Mouse (Mus musculus): ENCODE measurements at regions not wholly inside any gene's neighbourhood (a gene's known extent, or its start where the extent isn't known, plus 50 kb on each side); places are given as distances from the start of the nearest gene placed in this dataset.
"Not testable (repeated sequence)": the region's sequence is repeated elsewhere in the genome, so short reads cannot be mapped to it uniquely, and the experiment has no call there.

DNA sequence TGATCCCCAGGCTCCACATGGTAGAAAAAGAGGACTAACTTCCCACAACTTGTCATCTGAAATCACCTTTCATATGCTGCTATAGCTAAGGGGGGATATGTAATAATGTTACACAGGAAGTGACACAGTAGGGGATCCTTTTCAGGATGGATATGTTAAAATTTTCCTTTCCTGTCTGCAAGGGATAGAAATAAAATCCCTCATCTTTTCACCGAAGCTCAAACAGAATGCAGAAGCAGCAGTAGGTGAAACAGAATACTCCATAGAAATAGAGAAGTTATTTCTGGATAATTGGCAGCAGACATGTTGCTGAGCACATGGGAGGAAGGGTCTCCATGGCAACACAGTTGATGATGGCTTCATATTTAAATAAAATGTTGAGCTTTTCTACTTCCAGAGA, 309.3 kb upstream of the Ercc4 start:
- DNase-seq (ENCODE audit: low spot score): no peak

DNA sequence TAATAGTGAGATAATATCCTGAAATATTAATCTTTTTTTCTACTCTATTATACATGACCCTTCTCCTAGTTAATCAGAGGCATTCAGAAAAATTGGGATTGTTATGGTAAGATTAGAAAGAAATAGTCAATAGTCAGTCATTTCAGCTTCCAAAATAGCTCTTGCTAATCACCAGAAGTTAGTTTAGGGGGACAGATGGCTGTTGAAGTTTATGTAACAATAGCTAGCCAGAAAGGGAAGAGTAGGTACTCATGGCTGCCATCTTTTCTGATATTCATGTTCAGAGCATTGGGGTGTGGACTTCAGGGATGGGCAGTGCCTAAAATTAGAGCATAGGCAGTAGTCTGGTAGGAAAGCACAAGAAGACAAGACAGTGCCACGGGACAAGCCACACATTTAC, 306.8 kb upstream of the Ercc4 start:
- no peak for DNase-seq (ENCODE audit: low spot score)

DNA sequence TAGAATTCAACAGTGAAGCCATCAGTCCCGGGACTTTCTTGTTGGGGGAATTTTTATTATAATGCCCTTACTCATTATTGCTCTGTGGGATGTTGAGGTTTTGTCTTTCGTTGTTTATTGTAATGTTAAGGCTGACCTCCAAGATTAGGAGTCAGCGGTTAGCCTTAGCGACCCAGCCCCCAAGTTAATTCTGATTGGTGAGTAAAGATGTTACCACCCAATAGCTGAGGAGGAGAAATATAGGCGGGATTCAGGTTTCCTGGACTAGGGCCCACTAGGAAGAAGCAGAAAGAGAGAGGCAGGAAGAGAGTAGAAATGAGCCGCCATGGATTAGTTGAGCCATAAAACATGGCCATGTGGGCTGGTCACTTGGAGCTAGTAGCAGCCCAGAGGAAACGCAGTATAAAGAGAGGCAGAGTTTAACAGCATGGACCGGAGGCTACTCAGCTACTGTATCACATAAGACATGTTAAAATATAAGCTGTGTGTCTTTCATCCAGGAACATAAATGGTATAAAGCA, 302.1 kb upstream of the Ercc4 start:
- no peak for DNase-seq (ENCODE audit: low spot score)

DNA sequence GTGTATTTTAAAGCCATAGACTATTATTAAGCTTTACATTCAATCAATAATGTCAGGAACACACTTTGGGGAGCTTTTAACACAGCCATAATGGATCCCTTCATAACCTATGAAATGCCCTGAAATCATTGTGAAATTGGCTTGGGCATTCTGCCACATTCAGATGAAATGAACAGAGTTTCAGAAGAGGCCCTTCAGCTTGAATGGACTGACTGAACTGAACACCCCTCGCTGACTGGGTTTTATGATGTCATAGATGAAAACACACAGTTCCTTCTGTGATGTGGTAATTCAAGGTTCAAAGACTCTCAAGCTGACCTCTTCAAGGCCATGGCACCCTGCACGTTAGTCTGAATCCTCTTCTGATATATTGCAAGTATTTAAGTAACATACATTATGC, 298.4 kb upstream of the Ercc4 start:
- no peak for DNase-seq (ENCODE audit: low spot score)

DNA sequence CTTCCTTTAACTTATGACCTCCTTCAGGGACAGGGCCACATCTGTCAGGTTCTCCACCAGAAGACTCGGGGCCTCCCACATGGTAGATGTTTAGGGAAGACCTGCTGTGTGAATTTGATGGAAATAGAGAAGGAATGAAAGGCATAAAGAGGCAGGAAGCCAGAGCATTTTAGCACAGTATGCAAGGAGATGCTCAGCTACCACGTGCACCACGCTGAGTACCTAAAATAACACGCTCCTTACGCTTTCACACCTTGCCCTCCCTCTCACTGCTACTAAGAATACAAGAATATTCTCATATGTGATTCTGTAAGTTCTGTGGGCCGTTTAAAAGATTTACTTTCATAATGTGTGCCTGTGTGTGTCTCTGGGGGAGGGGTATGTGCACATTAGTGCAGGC, 284.8 kb upstream of the Ercc4 start:
- no peak for DNase-seq (ENCODE audit: low spot score)

DNA sequence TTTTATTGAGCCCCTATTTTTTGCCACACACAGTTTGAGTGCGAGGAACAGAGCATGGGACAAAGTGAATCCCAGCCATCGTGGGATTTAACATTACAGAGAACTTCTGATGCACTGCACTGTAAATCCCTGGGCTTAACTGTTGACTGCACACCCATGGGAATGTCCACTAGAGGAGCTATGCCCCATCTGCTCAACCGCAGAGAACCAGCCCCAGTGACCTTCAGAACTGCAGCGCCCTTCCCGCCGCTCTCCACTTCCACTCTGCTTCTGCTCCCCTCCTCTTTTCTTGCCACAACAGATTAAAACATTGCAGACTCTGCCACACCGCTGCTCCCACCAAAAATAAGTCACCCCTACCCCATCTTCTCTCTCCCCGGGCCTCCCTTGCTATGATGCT, 283.3 kb upstream of the Ercc4 start:
- no peak for DNase-seq (ENCODE audit: low spot score)

DNA sequence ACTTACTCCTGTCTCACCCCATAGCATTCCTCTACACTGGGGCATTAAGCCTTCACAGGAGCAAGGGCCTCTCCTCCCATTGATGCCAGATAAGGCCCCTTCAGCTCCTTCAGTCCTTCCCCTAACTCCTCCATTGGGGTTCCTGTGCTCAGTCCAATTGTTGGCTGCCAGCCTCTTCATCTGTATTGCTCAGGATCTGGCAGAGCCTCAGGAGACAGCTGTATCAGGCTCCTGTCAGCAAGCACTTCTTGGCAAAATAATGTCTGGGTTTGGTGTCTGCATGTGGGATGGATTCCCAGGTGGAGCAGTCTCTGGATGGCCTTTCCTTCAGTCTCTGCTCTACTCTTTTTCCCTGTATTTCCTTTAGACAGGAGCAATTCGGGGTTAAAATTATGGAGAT, 278.2 kb upstream of the Ercc4 start:
- DNase-seq (ENCODE audit: low spot score): not testable (repeated sequence)

DNA sequence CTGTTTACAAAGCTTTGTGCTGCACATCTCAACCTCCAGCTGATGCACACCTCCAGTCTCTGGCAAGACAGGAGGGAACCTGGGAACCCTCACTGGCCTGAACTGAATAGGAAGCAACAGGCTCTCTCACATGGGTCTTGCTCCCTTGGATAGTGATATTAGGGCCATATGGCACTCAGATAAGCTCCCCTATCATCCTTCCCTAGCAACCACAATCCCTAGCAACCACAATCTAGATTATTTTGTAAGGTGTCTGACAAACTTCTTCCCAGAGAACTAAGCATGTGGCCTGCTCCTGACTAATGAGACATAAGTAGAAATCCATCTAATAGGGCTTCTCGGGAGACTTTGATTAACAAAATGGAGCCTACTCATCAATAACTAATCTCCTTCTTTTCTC, 253.1 kb upstream of the Ercc4 start:
- DNase-seq (ENCODE audit: low spot score): no peak

DNA sequence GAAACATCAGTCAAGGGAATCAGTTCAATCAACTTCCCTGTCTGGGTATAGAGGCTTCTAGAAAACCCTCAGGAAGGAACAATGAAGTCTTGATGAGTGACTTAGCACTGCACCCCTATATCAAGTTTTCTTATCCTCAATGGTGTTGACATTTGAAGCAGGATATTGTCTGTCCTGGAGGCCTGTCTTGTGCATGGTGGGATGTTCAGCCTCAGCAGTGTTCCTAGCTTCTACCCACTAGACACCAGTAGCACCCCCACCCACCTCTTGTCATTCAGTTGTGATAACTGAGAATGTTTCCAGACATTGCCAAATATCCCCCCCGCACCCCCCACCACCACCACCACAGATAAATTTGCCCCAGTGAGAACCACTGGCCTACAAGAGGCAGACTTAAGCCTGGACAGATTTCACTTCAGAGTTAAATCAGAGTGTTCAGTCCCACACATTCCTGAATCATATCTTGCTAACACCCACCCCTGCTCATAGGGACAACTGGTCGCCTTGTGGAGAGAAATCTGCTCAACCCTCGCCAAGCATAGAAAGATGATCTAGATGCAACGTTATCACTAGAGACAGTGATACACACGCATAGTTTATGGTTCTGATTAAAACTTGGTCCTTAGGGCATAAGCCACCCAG, 249.6 kb upstream of the Ercc4 start:
- DNase-seq (ENCODE audit: low spot score): no peak

DNA sequence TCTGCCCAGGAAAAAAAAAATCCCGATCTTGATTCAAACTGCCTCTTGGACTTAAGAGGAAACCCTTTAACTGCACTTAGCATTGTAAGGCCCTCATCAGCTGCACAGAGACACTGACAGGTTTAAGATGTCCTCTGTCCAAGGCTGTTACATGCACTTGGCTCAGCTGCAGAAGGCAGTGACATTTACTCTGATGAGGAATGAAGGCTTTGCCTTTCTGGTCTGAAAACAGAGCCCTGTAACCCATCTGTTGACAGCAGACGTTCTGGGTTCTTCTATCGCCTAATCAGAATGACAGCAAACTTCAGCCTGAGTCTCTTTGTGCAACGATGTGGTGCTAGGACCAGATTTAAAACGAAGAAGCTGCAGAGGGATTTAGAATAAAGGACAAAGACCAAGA, 246.9 kb upstream of the Ercc4 start:
- DNase-seq (ENCODE audit: low spot score): no peak

DNA sequence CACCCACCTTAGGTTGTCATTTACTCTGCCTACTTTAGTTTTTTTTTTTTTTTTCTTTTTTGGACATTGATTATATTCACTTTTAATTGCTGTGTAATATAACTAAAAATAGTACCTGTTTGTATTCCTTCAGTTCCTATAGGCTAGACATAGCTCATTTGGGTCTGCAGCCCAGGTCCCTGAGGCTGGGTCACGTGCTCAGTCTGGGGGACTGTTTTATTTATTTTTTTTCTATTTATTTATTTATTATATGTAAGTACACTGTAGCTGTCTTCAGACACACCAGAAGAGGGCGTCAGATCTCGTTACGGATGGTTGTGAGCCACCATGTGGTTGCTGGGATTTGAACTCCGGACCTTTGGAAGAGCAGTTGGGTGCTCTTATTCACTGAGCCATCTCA, 231.2 kb upstream of the Ercc4 start:
- not testable (repeated sequence) for DNase-seq (ENCODE audit: low spot score)

DNA sequence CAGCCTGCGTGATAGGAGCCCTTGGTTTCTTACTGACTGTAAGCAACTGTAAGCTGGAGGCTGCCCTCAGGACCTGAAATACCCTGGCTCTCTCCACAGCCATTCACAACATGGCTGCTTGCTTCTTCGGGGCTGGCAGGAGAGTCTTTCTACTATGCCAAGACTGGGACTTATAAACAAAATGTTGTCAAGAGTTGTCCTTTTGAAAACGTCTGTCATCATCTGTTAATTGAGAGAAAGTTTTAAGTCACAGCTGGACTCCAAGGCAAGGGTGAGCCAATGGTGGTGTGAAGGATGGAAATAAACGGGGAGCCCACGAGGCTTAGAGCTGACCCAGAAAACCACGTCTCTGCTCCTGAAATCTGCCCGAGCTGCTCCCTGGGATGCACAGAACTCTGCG, 229.5 kb upstream of the Ercc4 start:
- no peak for DNase-seq (ENCODE audit: low spot score)

DNA sequence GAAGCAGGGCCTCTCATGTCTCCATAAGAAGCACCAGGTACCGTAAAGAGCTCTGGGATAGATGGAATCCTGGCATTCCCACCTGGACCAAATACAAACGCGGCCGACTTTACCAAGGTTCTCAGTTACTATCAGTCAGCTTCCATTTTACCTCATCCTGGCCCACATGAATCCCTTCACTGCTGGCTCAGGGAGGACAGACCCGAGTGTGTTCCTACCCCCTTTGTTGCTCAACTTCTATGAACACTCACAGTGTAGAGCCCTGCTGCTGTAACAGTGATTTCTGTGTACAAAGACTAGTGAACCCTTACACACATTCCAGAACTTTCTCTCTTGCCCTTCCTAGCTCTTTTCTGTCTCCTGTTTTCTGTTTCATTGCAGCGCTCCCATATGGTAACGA, 229.0 kb upstream of the Ercc4 start:
- no peak for DNase-seq (ENCODE audit: low spot score)

DNA sequence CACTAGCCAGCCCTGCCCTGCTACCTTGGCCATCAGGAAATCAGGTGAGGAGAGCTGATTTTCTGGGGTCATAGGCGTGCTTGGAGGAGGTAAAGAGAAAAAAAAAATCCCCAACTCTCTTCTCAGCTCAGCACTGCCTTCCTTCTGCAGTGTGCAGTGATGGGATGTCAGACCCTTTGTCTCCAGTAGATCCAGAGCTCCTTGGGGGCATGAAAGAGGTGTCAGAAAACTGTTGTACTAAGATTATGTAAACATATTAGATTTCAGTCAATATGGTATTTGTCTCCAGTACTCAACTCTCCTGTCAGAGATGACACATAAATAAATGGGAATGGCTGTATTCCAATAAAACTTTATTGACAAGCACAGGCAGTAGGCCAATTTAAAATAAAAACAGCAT, 226.8 kb upstream of the Ercc4 start:
- DNase-seq (ENCODE audit: low spot score): no peak

DNA sequence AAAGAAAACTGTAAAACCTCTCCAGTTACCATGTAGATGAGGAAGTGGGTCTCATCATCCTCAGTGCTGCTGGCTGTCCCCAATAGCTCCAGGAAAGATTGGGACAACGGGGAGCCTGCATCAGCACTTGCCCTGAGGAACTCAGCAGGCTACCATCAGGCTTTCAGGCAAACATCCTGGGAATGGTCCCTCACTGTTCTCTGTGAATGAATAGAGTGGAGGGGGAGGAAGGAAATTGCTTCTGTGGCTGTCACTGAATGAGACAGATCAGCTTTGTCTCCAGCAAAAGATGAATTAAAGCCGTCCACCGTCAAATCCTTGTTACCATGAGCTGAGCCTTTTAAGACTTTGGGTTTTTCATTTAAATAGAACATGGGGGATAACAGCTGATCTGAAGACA, 224.9 kb upstream of the Ercc4 start:
- no peak for DNase-seq (ENCODE audit: low spot score)

DNA sequence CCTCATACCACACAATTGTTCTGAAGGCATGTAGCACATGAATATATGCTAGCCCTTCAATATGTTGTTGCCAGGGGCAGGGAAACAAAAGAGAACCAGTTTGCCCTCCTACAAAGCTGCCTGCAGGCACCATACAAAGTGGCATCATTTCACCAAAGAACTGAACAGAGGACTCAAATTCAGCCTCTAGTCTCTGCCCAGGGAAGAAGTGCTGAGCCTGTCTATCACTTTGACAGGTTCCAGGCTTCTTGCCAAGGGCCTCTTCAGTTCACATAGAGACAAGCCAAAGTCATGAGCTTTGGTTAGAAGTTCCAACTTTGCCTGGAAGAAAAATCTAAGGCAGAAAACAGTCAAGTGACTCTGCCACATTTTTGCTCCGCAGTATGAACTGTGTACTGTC, 223.4 kb upstream of the Ercc4 start:
- no peak for DNase-seq (ENCODE audit: low spot score)

DNA sequence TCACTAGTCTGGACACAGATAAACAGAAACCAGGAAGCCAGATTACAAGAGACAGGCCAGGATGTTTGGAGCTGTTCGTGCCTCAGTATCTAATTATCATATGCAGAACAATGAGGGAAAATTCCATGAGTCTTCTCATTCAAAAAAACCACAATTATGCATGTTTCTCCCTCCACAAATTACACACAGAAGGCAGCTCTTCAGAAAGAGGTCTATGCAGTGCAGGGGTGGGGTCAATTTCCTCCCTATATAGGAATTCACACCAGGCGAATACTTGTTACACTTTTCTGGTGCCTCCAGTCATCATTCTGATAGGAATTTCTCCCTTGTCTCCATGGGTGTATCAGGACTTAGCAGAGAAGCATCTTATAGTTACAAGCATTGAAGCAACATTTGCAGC, 222.1 kb upstream of the Ercc4 start:
- no peak for DNase-seq (ENCODE audit: low spot score)

DNA sequence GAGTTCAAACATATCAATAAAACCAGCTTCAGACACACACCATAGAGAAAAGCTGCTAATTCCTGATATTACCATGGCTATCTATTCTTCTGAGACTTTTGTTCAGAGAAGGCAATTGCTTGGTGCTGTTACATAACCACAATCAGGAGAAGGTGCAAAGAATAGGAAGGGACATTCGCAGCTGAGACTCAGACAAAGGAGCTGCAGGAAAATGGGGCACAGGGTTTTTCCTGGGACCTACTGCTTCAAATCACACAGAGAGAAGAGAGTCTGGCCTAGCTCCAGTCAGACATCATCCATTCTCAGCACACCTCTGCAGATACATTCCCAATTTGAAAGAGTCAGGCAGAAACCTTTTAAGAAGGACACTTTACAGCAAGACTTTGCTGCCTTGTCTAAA, 219.4 kb upstream of the Ercc4 start:
- DNase-seq (ENCODE audit: low spot score): no peak

DNA sequence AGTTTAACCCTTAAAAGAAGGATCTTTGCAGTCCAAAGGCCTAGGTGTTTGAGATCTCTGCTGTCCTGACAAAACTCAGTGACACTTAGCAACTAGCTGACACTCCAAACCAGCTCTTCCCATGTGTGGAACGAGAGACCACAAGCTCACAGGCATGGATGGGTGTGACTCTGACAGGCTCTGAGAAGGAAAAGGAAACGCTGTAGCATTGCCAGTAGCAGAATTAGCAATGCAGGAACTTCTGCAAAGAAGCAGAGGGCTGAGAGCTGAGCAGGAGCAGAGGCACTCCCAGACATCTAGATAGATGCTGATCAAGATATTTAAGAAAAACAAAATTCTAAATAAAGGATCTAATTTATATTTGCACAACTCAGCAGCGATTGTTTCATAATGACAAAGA, 218.9 kb upstream of the Ercc4 start:
- no peak for DNase-seq (ENCODE audit: low spot score)

DNA sequence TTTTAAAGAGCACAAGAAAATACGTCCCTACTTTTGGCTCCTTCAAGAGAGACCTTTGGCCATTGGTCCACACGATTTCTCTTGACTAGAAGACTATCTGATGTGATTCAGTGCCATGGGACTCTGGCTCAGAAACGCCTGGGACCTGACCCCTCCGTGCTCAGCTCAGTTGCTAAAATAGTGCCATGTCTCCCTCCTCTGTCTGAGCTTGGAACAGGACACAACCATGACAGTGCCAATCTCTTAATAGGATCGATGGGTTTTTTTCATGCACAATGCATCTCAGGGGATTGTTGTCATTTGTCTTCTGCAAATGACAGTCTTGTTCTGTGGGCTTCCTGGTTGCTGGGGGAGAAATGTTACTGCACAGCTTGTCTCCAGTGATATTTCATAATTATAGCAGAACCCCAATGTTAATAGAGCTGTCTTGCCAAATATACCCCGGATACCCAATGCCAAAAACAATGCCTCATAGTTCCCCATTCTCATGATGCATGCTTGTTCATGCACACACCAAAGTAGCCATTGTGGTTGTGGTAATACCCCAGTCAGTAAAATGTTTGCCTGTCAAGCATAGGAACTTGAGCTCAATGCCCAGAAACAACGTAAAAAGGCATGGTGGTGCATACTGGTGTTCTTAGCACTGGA, 216.7 kb upstream of the Ercc4 start:
- no peak for DNase-seq (ENCODE audit: low spot score)

DNA sequence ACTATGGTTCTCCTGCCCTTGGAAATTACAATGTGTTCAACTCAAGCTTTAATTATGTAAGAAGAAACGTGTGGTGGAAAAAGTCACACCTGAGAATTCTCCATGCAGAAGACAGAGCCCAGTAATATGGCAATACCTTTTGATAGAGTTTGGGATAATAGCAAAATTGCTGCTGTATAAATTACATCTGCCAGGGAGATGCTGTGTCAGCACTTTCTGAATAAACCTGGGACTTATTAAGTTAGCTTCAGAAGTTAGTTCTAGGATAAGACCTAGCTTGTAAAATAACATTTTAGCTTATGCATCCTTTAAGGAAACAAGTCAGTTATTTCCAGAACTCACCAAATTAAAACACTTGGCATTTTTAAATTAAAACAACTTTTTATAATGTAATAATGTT, 212.2 kb upstream of the Ercc4 start:
- DNase-seq (ENCODE audit: low spot score): no peak

DNA sequence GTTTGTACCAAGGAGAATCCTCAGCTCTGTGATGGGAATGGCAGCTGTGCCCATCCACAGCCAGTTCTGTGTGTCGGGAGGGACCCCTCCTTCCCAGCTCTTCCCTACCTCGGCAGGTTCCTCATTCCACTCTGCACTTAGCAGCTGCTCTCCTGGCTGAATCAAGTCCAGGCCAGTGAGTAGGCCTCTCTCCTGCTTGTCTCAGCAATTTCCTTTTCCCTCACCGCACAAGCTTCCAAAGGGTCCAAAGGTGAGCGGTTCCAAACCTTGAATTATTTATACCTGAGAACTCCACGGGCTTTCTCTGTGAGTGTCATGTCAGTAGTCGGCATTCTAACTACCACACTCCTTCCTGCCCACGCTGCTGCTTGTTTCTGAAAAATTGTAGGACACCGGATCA, 208.8 kb upstream of the Ercc4 start:
- DNase-seq (ENCODE audit: low spot score): no peak
